Mouse (Mus musculus): ENCODE data around the gene Eps15l1. TPM values are rescaled to one million over a fixed set of nuclear protein-coding genes. Genes with fewer than 3 reads are reported as not detected.
A peak's percentile ranks its signal among the peaks of the same experiment; 100 is the strongest.

Eps15l1 gene
- total RNA-seq, 1 experiment from 2014 or later = 39.1 TPM

DNA sequence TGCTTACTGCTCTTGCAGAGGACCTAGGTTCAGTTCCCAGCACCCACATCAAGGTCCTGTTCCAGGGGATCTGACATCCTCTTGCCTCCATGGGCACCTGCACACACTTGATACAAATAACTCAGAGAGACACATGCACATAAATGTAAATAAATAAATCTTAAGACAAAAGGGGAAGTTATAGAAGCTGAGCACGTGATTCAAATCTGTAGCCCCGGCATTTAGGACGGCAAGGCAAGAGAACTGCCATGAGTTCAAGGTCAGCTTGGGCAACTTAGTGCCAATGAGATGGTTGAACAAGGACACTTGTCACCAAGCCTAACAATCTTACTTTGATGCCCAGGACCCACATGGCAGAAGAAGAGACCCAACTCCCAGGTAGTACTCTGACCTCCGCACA lies 3.2 kb downstream of the Eps15l1 start:
- no peak for ATAC-seq (replicated peaks; ENCODE audit: low read depth, poor library complexity, severe bottlenecking)

GRCm38 (mm10) chr8:72415252-72415651 lies 6.0 kb downstream of the Eps15l1 start:
- ATAC-seq (replicated peaks; ENCODE audit: low read depth, poor library complexity, severe bottlenecking) = no peak

- peak; percentile 53; the same call in 1 of the 2 replicates for ATAC-seq (replicated peaks; ENCODE audit: low read depth, poor library complexity, severe bottlenecking)
Observed at GRCm38 (mm10) chr8:72413839-72414238, 7.4 kb downstream of the Eps15l1 start.

GRCm38 (mm10) chr8:72409443-72409842 lies 11.8 kb downstream of the Eps15l1 start:
- ATAC-seq (replicated peaks; ENCODE audit: low read depth, poor library complexity, severe bottlenecking) = no peak

- ATAC-seq (replicated peaks; ENCODE audit: low read depth, poor library complexity, severe bottlenecking) = no peak
Observed at GRCm38 (mm10) chr8:72407878-72408277, 13.4 kb downstream of the Eps15l1 start.

DNA sequence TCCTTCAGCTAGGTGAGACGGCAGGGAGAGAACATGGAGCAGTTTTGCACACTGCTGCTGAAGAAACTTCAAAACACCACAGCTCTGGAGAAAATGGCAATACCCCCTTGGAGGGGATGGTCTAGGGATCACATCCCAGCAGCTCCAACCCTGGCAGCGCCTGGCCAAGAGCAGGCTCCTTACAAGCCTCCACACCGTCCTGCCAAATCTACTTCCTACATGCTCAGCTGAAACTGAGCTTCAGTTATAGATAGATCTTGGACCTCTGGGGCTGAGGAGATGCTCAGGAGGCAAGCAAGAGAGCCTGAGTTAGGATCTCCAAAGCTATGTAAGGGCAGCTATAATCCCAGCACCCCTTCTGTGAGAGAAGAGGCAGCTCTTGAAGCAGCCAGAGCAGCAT lies 18.3 kb downstream of the Eps15l1 start:
- no peak for ATAC-seq (replicated peaks; ENCODE audit: low read depth, poor library complexity, severe bottlenecking)

GRCm38 (mm10) chr8:72401381-72401780 lies 19.9 kb downstream of the Eps15l1 start:
- ATAC-seq (replicated peaks; ENCODE audit: low read depth, poor library complexity, severe bottlenecking) = no peak

DNA sequence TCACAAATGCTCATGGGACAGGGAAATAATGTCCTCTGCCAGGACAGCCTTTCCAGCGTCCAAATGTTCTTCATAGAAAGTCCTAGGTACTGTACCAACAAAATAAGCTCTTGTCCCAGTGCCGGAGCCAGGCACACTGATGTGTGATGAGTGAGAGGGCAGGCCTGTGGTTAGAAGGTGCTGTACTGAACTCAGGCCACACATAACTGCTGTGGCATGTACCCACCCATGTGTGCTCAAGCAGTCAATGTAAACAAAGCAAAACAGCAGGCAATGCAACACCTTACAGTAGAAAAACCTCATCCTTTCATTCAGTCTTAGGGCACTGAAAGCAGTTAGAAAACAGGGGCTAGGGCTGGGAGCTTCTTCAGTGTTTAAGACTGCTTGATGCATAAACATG lies 35.5 kb downstream of the Eps15l1 start:
- ATAC-seq (replicated peaks; ENCODE audit: low read depth, poor library complexity, severe bottlenecking) = no peak

DNA sequence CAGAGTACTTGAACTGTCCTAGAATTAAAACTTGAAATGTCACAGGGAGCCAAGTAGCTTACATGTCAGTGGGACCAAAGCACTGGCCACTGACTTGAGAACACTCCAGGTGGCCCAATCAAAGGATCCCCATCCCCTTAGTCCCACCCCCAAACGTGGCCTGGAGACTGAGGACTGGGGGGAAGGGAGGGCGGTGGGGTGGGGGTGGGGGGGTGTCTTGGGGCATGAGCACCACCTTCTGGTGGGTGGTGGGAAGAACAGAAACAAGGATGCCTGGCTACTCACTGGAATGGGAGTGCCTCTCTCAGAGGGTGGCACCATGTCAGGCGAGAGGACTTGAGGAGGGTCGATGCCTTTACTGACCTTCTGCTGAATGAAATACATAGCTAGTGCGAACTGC lies 38.9 kb downstream of the Eps15l1 start:
- ATAC-seq (replicated peaks; ENCODE audit: low read depth, poor library complexity, severe bottlenecking) = no peak

GRCm38 (mm10) chr8:72380656-72381055 lies 40.6 kb downstream of the Eps15l1 start:
- ATAC-seq (replicated peaks; ENCODE audit: low read depth, poor library complexity, severe bottlenecking) = no peak

GRCm38 (mm10) chr8:72376900-72377299 lies 44.4 kb downstream of the Eps15l1 start:
- ATAC-seq (replicated peaks; ENCODE audit: low read depth, poor library complexity, severe bottlenecking) = no peak

DNA sequence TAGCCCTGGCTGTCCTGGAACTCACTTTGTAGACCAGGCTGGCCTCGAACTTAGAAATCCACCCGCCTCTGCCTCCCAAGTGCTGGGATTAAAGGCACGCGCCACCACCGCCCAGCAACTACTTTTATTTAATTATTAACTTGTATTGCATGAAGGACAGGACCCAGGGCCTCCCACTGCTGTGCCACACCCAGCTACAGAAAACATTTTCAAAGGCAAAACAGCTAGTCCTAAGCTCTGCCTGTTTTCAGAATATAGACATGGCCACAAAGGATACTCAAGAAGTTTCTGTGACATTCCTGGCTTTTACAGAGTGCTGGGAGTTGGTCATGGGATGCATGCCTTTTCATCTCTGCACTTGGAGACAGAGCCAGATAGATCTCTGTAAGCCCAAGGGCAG lies 45.0 kb downstream of the Eps15l1 start:
- no peak for ATAC-seq (replicated peaks; ENCODE audit: low read depth, poor library complexity, severe bottlenecking)

DNA sequence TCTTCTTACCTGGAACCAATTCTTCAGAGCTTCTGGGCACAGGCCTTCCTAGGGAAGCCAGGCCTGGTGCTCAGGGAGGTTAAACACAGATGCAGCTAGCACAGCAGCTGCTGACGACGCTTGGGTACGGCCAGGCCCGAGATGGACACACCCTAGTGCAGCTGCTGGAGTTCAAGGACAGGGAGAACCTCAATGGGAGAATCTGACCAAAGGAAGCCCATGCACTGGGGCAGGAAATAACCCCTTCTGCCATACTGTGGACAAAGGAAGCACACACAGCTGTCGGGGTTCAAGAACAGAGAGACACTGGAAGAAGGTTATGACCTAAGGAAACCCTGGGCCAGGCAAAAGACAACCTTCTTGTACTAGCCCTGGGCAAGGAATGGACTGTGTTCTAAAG lies 46.1 kb downstream of the Eps15l1 start:
- ATAC-seq (replicated peaks; ENCODE audit: low read depth, poor library complexity, severe bottlenecking) = no peak

GRCm38 (mm10) chr8:72372311-72372710 lies 48.9 kb downstream of the Eps15l1 start:
- no peak for ATAC-seq (replicated peaks; ENCODE audit: low read depth, poor library complexity, severe bottlenecking)

DNA sequence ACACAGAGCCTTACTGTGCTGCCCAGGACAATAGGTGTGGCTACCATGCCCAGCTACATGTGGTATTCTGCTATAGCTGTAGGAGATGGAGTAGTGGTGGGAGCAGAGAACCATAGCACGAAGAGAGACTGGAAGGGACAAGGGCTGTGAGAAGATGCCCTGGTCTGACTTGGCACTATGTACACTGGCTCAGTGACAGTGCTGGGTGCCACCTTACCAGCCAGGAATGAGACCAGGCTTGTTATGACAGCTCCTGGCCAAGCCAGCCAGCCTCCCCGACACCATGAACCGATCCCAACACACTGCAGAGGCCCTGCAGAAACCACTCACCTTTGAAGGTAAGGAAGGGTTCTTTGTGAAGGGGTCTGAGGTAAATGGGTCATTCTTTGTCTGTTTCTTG lies 49.9 kb downstream of the Eps15l1 start:
- ATAC-seq (replicated peaks; ENCODE audit: low read depth, poor library complexity, severe bottlenecking) = no peak

DNA sequence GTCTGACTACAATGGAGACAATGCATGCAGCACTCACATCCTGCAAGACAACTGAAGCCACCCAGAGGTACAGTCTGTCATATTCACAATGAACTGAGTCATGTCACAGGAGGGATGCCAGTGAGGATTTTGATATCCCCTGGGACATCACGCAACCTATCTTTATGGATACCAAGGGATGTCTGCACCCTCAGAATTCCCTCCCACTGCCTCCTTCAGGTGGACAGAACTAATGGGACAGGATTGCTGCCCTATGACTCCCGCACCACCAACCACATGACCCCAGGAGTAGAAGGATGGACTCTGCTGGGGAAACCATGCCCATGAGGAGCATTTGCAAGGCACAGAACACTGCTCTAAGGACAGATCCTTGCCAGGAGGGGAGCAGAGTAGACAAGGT lies 54.8 kb downstream of the Eps15l1 start:
- ATAC-seq (replicated peaks; ENCODE audit: low read depth, poor library complexity, severe bottlenecking) = no peak

DNA sequence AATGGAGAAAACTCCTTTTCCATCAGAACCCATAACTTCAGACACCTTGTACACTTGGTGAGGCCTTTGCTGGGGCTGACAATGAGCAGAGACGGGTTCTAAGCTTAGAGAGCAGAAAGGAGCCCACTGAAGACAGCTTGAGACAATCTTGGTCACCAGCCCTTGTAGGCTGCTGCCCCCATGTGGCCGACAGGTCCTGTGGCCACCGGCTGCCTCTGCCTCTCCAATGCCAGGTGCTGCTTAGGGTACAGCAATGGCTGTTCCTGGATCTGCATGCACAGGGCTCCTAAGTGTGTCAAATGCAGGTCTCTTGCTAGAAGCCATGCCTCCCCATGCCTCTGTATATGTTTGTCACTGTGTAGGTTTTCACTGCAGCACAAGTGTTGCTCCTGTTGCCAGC lies 55.4 kb downstream of the Eps15l1 start:
- peak; percentile 86 for ATAC-seq (replicated peaks; ENCODE audit: low read depth, poor library complexity, severe bottlenecking)

GRCm38 (mm10) chr8:72365016-72365415 lies 56.2 kb downstream of the Eps15l1 start:
- ATAC-seq (replicated peaks; ENCODE audit: low read depth, poor library complexity, severe bottlenecking) = no peak

DNA sequence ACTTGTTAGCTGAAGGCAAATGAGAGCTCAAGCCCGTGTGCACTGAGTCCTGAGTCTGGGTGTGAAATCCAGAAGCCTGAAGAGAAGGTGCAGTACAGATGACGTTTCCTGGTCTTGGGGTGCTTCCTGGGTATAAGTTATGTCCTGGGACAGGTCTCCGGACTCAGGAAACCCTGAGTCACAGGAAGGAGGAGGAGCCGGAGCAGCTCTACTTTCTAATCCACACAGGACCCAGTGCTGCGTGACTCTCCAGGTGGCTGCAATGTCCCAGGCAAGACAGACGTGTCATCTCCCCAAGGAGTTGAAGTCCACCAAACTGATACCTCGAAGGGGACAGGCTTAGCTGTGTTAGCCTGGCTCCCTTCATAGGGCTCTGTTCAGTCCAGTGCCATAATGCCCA lies 57.8 kb downstream of the Eps15l1 start:
- ATAC-seq (replicated peaks; ENCODE audit: low read depth, poor library complexity, severe bottlenecking) = no peak

GRCm38 (mm10) chr8:72362754-72363153 lies 58.5 kb downstream of the Eps15l1 start:
- no peak for ATAC-seq (replicated peaks; ENCODE audit: low read depth, poor library complexity, severe bottlenecking)

GRCm38 (mm10) chr8:72360162-72360561 lies 61.1 kb downstream of the Eps15l1 start:
- ATAC-seq (replicated peaks; ENCODE audit: low read depth, poor library complexity, severe bottlenecking) = no peak

DNA sequence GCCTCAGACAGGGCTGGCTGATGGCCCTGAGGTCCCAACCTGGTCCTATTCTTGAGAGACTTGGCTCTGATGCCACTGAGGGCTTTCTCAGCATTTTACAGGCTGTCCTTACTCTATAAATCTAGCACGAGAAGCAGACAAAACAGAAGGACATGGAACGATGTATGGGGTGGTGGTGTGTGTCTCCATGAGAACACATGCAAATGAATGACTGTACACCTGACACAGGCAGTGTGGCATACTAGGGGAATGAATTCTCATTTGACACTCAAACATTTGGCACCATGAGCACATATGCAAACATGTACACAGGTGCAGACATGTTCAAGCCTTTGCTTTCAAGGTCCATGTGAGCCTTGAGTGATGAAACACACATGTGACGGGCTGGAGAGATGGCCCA lies 64.7 kb downstream of the Eps15l1 start:
- ATAC-seq (replicated peaks; ENCODE audit: low read depth, poor library complexity, severe bottlenecking) = no peak

GRCm38 (mm10) chr8:72354272-72354671 lies 67.0 kb downstream of the Eps15l1 start:
- ATAC-seq (replicated peaks; ENCODE audit: low read depth, poor library complexity, severe bottlenecking) = peak; percentile 70
